Mouse (Mus musculus): ENCODE measurements around the gene Glrx5. TPM values are rescaled to one million over a fixed set of nuclear protein-coding genes. Genes with fewer than 3 reads are reported as not detected.

The Glrx5 gene
- polyA plus RNA-seq, 1 experiment from 2014 or later: 148 TPM

DNA sequence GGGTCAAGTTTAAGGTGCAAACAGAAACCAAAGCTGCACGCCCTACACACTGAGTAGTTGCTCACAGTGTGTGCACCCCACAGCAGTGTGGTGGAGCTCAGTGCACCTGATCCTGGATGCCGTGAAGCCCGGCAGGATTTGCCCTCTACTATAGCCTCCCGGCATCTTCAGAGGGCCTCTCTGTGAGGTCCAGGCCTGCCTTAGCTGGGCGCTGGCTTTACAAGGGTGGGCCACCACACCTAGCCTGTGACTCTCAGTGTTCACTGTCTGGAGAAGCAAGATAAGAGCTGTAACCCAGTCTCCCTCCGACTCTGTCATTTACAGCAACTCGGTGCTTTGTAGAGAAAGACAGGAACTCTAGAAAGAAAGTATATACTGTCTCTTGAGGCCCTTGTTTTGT is 6.4 kb downstream of the Glrx5 start:
- no peaks in the 10 kb centered on the region for H3K9me3 ChIP-seq (replicated peaks)
- no peak overlapping the region for H3K9ac ChIP-seq
- peaks cover 39% of the 10 kb centered on the region for H3K36me3 ChIP-seq (ENCODE audit: poor library complexity, severe bottlenecking)
- no peak overlapping the region for H3K27ac ChIP-seq
- no peaks in the 10 kb centered on the region for H3K27me3 ChIP-seq
- 94% methylated on average over 7 of the region's 7 CpGs for WGBS
- H3K4me2 ChIP-seq: no peak overlapping the region
- no peak for ATAC-seq
- H3K4me1 ChIP-seq: peaks cover 22% of the 10 kb centered on the region
- H3K4me3 ChIP-seq: no peak overlapping the region

DNA sequence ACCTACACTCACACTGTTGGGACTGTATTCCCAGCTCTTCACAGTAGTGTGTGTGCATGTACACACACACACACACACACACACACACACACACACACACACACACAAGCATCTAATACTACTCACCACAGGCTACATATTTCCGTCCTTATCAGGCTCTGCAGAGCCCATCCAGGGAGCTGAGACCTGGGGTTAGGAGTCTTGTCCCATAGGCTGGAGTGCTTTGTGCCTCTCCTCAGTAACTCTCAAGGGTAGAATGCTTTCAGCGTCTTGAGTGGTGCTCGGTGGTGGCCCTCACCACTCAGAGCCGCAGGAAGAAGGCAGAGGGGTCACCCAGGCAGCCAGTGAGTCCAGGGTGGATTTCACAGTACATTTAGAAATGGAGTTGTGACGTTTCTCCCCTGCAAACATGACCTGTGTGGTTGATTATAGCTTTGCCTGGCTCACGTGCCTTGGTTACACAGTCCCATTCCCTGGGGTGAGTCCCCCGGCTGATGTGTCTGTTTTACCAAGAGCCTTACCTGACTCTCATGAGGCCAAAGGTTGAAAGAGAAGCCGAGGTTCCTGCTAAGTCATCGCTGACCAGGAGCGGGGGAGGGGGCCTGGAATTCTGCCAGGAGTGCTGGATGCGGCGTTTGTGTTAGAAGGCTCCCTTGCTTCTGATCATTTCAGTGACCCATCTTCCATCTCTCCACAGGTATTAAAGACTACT is 7.2 kb downstream of the Glrx5 start:
- 78% methylated on average over 12 of the region's 12 CpGs for WGBS
- ATAC-seq: no peak

DNA sequence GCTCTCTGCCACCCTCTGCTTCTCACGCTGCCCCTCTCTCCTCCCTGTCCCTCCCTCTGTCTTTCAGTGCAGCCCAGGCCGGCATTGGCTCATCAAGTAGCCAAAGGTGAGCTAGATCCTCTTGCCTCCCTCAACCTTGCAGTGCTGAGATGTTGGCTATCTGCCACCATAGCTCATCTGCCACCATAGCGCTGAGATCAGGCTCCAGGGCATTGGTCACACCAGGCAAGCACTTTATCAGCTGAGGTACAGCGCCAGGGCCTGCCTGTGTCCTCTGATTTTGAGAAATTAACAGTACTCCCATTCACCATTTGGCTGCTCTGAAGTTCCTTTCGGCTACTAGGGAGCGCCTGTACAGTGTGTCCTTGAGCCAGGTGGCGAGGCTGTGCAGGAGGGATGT is 8.5 kb downstream of the Glrx5 start:
- Histone ChIP-seq H3K4me2 (no peak overlapping the region), H3K9ac (no peak overlapping the region), H3K4me3 (no peak overlapping the region), H3K36me3 (ENCODE audit: poor library complexity, severe bottlenecking) (peaks cover 32% of the 10 kb centered on the region), H3K27me3 (no peaks in the 10 kb centered on the region), H3K4me1 (peaks cover 8% of the 10 kb centered on the region; the same call in 1 of the 2 replicates), H3K27ac (no peak overlapping the region), H3K9me3 (replicated peaks) (no peaks in the 10 kb centered on the region)
- no peak for ATAC-seq
- WGBS: 94% methylated on average over 7 of the region's 7 CpGs

More for the DNA sequence above, 7.2 kb downstream of the Glrx5 start:
- Histone ChIP-seq H3K4me1 (peaks cover 13% of the 10 kb centered on the region), H3K4me2 (no peak overlapping the region), H3K27ac (no peak overlapping the region), H3K9ac (no peak overlapping the region), H3K36me3 (ENCODE audit: poor library complexity, severe bottlenecking) (peaks cover 39% of the 10 kb centered on the region), H3K27me3 (no peaks in the 10 kb centered on the region), H3K4me3 (no peak overlapping the region), H3K9me3 (replicated peaks) (no peaks in the 10 kb centered on the region)

DNA sequence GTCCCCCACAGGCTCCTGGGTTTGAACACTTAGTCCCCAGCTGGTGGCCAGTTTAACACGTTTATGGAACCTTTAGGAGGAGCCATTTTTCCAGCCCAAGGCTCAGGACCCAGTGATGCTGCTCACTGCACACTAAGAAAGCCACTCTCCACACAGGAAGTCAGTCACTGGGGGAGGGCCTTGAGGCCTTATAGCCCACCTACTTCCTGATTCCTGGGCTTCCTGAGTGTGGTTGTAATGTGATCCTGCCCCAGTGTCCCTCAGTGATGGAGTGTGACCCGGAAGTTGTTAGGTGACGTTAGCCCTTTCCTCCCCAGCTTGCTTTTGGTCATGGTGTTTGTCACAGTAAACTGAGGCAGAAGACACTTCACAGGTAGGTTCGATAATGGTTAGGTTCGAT is 10.6 kb downstream of the Glrx5 start:
- no peak for ATAC-seq
- 89% methylated on average over 5 of the region's 5 CpGs for WGBS
- H3K4me1 ChIP-seq: peaks cover 8% of the 10 kb centered on the region; the same call in 1 of the 2 replicates

DNA sequence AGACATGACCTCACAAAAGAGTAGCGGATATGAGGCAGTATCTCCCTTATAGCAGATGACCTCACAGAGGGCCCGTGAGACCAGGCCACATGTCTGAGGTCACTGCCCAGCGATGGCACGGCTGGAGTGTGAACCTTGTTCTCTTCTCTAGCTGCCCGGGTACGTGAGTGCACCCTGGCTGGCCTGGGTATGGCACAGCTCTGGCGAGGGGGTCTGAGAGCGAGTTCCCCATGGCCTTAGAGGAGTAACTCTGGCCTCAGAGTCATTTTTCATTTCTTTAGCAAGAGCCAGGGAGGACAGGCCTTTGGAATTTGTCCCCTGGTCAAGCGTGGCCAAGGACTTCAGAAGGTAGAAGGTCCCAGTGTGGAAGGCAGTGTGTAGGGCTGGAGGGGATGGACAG is 12.3 kb downstream of the Glrx5 start:
- H3K36me3 ChIP-seq (ENCODE audit: poor library complexity, severe bottlenecking): peaks cover 32% of the 10 kb centered on the region
- H3K9ac ChIP-seq: no peak overlapping the region
- no peaks in the 10 kb centered on the region for H3K27me3 ChIP-seq
- ATAC-seq: no peak
- H3K27ac ChIP-seq: no peak overlapping the region
- H3K4me1 ChIP-seq: peaks cover 4% of the 10 kb centered on the region; the same call in 1 of the 2 replicates
- WGBS: 94% methylated on average over 9 of the region's 9 CpGs
- 0 out of 2 replicates have a peak, but pooled peaks cover 3% of the 10 kb centered on the region for H3K9me3 ChIP-seq (replicated peaks)
- no peak overlapping the region for H3K4me2 ChIP-seq
- no peak overlapping the region for H3K4me3 ChIP-seq

More for the DNA sequence above, 10.6 kb downstream of the Glrx5 start:
- no peak overlapping the region for H3K9ac ChIP-seq
- no peaks in the 10 kb centered on the region for H3K27me3 ChIP-seq
- H3K4me2 ChIP-seq: no peak overlapping the region
- H3K27ac ChIP-seq: no peak overlapping the region
- H3K4me3 ChIP-seq: no peak overlapping the region
- peaks cover 32% of the 10 kb centered on the region for H3K36me3 ChIP-seq (ENCODE audit: poor library complexity, severe bottlenecking)
- 0 out of 2 replicates have a peak, but pooled peaks cover 3% of the 10 kb centered on the region for H3K9me3 ChIP-seq (replicated peaks)

DNA sequence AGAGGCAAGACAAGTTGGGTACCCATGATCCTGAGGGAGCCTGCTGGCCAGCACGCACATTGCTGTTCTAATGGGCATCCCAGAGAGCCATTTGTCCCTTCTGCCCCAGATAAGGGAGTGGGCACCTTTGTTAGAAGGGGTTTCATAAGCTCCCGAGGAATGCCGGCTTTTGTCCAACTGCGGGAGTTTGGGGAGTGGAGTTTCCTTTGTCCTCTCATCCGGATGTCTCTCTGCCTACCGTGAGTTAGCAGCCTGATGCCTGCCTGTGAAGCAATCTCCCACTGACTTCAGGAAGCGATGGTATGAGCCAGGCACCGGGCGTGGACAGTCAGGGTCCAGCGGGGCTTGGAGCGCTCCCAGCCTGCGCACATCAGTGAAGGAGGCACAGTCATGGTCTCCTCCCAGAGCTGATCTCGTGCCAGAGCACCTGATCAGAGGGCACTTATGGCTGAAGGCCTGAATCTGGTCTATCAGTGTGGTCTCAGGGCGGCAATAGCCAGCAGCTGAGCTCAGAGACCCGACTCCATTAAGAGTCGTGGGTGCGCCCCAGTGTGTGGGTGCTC is 15.9 kb downstream of the Glrx5 start:
- H3K9me3 ChIP-seq (replicated peaks): 0 out of 2 replicates have a peak, but pooled peaks cover 3% of the 10 kb centered on the region
- H3K9ac ChIP-seq: no peak overlapping the region
- H3K27me3 ChIP-seq: no peaks in the 10 kb centered on the region
- 0 out of 2 replicates have a peak, but pooled peaks have one; percentile 16 for ATAC-seq
- no peaks in the 10 kb centered on the region for H3K4me1 ChIP-seq
- H3K4me3 ChIP-seq: no peak overlapping the region
- H3K36me3 ChIP-seq (ENCODE audit: poor library complexity, severe bottlenecking): no peaks in the 10 kb centered on the region
- no peak overlapping the region for H3K4me2 ChIP-seq
- no peak overlapping the region for H3K27ac ChIP-seq
- 39% methylated on average over 17 of the region's 17 CpGs for WGBS

DNA sequence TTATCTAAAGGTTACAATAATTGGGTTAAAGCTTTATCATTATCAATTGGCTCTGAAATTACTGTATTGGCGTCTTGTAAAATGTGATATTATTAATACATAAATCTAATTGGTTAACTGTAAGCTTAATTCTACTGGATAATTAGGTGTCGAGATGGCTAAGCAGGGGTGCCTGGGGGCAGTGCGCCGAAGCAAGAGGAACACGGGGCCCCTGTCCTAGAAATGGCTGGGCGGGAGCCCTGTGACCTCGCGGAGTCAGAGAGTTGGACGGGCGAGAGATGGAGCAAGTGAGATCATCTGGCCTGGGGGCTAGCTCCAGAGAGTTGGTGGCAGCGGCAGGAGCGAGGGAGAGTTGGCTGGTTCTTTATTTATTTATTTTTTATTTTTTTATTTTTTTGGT is 17.3 kb downstream of the Glrx5 start:
- 0 out of 2 replicates have a peak, but pooled peaks cover 3% of the 10 kb centered on the region for H3K9me3 ChIP-seq (replicated peaks)
- no peak overlapping the region for H3K4me3 ChIP-seq
- WGBS: 86% methylated on average over 12 of the region's 12 CpGs
- ATAC-seq: no peak
- H3K4me2 ChIP-seq: no peak overlapping the region
- no peak overlapping the region for H3K9ac ChIP-seq
- no peaks in the 10 kb centered on the region for H3K27me3 ChIP-seq
- H3K27ac ChIP-seq: no peak overlapping the region
- H3K36me3 ChIP-seq (ENCODE audit: poor library complexity, severe bottlenecking): no peaks in the 10 kb centered on the region
- no peaks in the 10 kb centered on the region for H3K4me1 ChIP-seq

DNA sequence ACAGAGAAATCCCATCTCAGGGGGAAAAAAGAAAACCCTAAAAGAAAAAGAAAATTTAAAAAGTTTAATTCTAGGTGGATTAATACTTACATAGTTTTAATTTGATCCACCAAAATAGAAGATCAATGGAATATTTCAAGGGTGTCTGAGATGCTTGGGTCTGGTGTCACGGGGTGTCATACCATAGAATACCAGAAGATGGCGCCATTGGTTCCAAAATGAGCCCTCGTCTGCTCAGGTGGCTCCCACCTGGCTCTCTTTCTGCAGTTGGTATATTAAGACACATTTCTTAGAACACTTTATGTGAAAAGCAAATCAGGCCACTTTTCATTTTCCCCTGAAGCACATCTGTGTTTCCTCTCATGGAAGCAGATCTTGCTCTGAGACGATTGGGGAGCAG is 18.4 kb downstream of the Glrx5 start:
- 0 out of 2 replicates have a peak, but pooled peaks cover 3% of the 10 kb centered on the region for H3K9me3 ChIP-seq (replicated peaks)
- H3K27me3 ChIP-seq: no peaks in the 10 kb centered on the region
- no peak overlapping the region for H3K27ac ChIP-seq
- H3K4me1 ChIP-seq: no peaks in the 10 kb centered on the region
- no peak overlapping the region for H3K4me2 ChIP-seq
- no peak overlapping the region for H3K4me3 ChIP-seq
- WGBS: 21% methylated on average over 4 of the region's 4 CpGs
- no peaks in the 10 kb centered on the region for H3K36me3 ChIP-seq (ENCODE audit: poor library complexity, severe bottlenecking)
- no peak overlapping the region for H3K9ac ChIP-seq
- peak; percentile 57; the same call in 1 of the 2 replicates for ATAC-seq

DNA sequence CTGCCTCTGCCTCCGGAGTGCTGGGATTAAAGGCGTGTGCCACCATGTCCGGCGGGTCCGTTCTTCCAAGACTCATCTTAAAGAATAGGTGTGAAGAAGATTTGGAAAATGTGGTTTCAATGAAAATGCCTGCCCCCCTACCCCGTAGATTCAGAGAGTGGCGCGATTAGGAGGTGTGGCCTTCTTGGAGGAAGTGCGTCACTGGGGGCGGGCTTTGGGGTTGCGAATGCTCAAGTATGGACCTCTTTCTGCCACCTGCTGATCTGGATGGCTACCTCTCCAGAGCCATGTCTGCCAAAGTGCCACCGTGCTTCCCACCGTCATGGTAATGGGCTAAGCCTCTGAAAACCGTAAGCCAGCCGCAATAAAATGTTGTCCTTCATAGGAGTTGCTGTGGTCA is 21.6 kb downstream of the Glrx5 start:
- H3K4me3 ChIP-seq: no peak overlapping the region
- no peaks in the 10 kb centered on the region for H3K27me3 ChIP-seq
- ATAC-seq: no peak
- 95% methylated on average over 15 of the region's 15 CpGs for WGBS
- no peak overlapping the region for H3K27ac ChIP-seq
- no peaks in the 10 kb centered on the region for H3K9me3 ChIP-seq (replicated peaks)
- no peak overlapping the region for H3K9ac ChIP-seq
- H3K36me3 ChIP-seq (ENCODE audit: poor library complexity, severe bottlenecking): no peaks in the 10 kb centered on the region
- no peaks in the 10 kb centered on the region for H3K4me1 ChIP-seq
- no peak overlapping the region for H3K4me2 ChIP-seq

DNA sequence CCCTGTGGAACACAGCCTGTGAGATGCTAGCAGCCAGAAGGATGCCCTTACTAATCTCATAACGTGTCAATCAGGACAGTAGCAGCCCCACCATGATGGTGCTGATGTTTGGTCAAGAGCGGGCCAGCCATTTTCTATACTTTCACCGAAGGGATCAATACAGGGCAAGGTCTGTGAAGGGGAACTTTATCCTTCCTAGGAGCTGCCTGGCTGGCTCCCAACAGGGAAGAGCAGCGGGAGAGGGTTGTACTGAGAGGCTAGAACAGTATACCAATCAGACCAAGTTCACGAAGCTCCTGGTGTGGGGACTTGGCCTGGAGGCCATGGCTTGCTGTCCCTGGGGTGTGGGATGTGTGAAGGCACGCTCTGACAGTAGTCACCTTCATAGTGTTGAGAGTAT is 22.8 kb downstream of the Glrx5 start:
- WGBS: 84% methylated on average over 6 of the region's 6 CpGs
- no peaks in the 10 kb centered on the region for H3K27me3 ChIP-seq
- no peak overlapping the region for H3K4me3 ChIP-seq
- H3K4me2 ChIP-seq: no peak overlapping the region
- no peaks in the 10 kb centered on the region for H3K9me3 ChIP-seq (replicated peaks)
- H3K4me1 ChIP-seq: no peaks in the 10 kb centered on the region
- H3K9ac ChIP-seq: no peak overlapping the region
- no peak overlapping the region for H3K27ac ChIP-seq
- H3K36me3 ChIP-seq (ENCODE audit: poor library complexity, severe bottlenecking): no peaks in the 10 kb centered on the region
- no peak for ATAC-seq

DNA sequence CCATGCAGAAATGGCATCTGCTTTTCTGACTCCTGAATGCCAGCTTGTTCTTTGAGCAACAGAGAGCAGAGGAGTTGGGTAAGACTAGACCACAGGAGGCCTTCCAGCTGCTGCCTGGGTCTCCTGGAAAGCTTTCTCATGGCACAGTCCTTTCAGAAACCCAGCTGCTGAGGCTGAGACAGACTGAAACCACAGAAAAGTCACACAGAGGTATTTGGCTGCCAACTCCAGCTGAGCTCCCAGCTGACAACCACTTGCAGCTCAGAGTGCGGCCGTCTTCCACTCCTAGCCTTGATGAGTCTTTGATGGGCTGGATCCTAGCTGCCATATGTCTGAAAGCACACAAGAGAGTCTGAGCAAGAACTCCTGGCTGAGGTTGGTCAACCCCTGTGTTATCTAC is 27.5 kb downstream of the Glrx5 start:
- H3K36me3 ChIP-seq (ENCODE audit: poor library complexity, severe bottlenecking): no peaks in the 10 kb centered on the region
- no peak overlapping the region for H3K27ac ChIP-seq
- peaks cover 3% of the 10 kb centered on the region for H3K4me1 ChIP-seq
- H3K9ac ChIP-seq: no peak overlapping the region
- no peaks in the 10 kb centered on the region for H3K9me3 ChIP-seq (replicated peaks)
- no peak overlapping the region for H3K4me3 ChIP-seq
- ATAC-seq: no peak
- no peaks in the 10 kb centered on the region for H3K27me3 ChIP-seq
- 96% methylated on average over 2 of the region's 2 CpGs for WGBS
- H3K4me2 ChIP-seq: no peak overlapping the region

DNA sequence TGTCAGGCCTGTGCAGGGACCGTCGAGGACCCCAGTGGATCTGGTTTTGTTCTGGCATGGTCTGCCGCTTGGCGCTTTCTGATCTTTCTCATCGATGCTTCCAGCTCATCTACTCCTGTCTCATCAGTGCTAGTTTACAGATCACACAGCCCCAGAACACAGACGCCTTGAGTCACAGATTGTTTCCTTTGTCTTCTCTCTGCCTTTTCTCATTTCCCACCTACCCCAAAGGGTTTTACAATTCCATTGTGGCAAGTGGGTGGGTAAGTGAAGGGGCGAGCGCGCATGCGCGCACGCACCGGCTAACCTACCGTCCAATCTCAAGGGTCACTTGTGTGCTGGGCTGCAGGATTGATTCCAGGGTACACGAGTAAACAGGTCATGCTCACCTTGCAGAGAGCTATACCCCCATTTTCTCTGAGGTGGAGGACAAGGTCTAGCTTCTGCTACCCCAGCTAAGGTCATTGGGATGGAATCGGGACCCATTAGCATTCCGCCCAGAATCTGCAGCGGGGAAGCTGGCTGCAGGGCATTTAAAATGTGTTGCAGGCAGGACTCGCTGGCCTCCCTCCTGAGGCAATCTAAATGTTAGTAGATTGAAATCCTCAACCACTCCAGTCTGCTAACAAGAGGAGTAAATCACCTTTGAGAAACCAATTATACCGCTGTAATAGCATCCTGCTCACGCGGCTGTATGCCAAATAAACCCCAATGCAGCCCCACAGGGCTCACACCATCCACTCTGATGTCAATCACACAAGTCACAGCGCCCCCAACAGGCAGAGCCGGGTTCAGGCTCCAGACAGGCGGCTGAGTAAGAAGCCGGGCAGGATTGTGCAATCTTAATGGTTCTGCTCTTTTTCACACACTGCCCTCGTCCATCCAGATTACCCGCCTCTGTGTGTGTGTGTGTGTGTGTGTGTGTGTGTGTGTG is 31.0 kb downstream of the Glrx5 start:
- Histone ChIP-seq H3K4me1 (peaks cover 3% of the 10 kb centered on the region), H3K9me3 (replicated peaks) (no peaks in the 10 kb centered on the region), H3K27ac (no peak overlapping the region), H3K4me2 (peak overlapping the region; percentile 22), H3K9ac (no peak overlapping the region), H3K36me3 (ENCODE audit: poor library complexity, severe bottlenecking) (no peaks in the 10 kb centered on the region), H3K27me3 (no peaks in the 10 kb centered on the region), H3K4me3 (no peak overlapping the region)
- 42% methylated on average over 28 of the region's 28 CpGs for WGBS
- ATAC-seq: no peak
